1 mouse cellular context compared by ENCODE assay signal in genomic region chr4:43020876-43021275, GRCm38 (mm10).
TF ChIP-seq lines count a peak whose summit lies in the region.

No protein-coding gene starts in this region.

TF ChIP-seq in MEL, 35 proteins besides CTCF, POLR2A, EP300 and RAD21:
- no peak for TF ChIP-seq MEF2A (IDR thresholded peaks at IDR 0.05; ENCODE audit: extremely low read depth, insufficient replicate concordance, low read depth, low read length, poor library complexity, severe bottlenecking)
- no peak for TF ChIP-seq POLR2AphosphoS5 (IDR thresholded peaks at IDR 0.05; ENCODE audit: borderline replicate concordance, low read depth, low read length)
- no peak for TF ChIP-seq TBP (IDR thresholded peaks at IDR 0.05; ENCODE audit: low read depth, low read length)
- no peak for TF ChIP-seq ZC3H11A (IDR thresholded peaks at IDR 0.05; ENCODE audit: low read depth, low read length)
- TF ChIP-seq GABPA (IDR thresholded peaks at IDR 0.05; ENCODE audit: low read depth, low read length) = no peak
- no peak for TF ChIP-seq MAX (IDR thresholded peaks at IDR 0.05; ENCODE audit: low read length)
- TF ChIP-seq ZKSCAN1 (IDR thresholded peaks at IDR 0.05; ENCODE audit: low read depth, low read length) = no peak
- no peak for TF ChIP-seq CHD1 (IDR thresholded peaks at IDR 0.05; ENCODE audit: low read depth, low read length)
- no peak for TF ChIP-seq SMC3 (IDR thresholded peaks at IDR 0.05; ENCODE audit: low read depth, low read length)
- TF ChIP-seq POLR2AphosphoS2 (IDR thresholded peaks at IDR 0.05; ENCODE audit: low read length) = no peak
- no peak for TF ChIP-seq E2F4 (IDR thresholded peaks at IDR 0.05; ENCODE audit: borderline replicate concordance, low read depth, low read length)
- TF ChIP-seq NELFE (IDR thresholded peaks at IDR 0.05; ENCODE audit: low read depth, low read length) = no peak
- no peak for TF ChIP-seq USF1 (IDR thresholded peaks at IDR 0.05; ENCODE audit: low read depth, low read length)
- TF ChIP-seq RCOR1 (IDR thresholded peaks at IDR 0.05; ENCODE audit: low read depth, low read length) = no peak
- TF ChIP-seq HCFC1 (IDR thresholded peaks at IDR 0.05; ENCODE audit: low read depth, low read length) = no peak
- no peak for TF ChIP-seq ZNF384 (IDR thresholded peaks at IDR 0.05; ENCODE audit: low read depth, low read length)
- TF ChIP-seq NRF1 (IDR thresholded peaks at IDR 0.05; ENCODE audit: insufficient read depth, low read depth, low read length, poor library complexity, severe bottlenecking) = no peak
